Mouse (Mus musculus) neural tube, embryonic 15.5 days (tissue): ENCODE results near the gene Tspan18. TPM values are rescaled to one million over a fixed set of nuclear protein-coding genes. Genes with fewer than 3 reads are reported as not detected.

ENCODE experiments used
- ATAC-seq: fragments of 200-750 bp; cut with Nextera tagmentation; 2 replicates; pipeline ENCODE4 v1.8.0; 2017; ENCODE audit warnings: mild to moderate bottlenecking, moderate TSS enrichment, moderate library complexity; ENCODE audit not compliant: low FRiP score
- H3K27ac ChIP-seq: fragments of 300-500 bp; sonication (generic); replicated peaks from 2 replicates; pipeline ENCODE4 v1.5.1; 2015; ENCODE audit warnings: mild to moderate bottlenecking, inconsistent platforms
- H3K27me3 ChIP-seq: fragments of 300-500 bp; sonication (generic); replicated peaks from 2 replicates; pipeline ENCODE4 v1.6.1; 2015; ENCODE audit warnings: inconsistent platforms
- H3K36me3 ChIP-seq: fragments of 300-500 bp; sonication (generic); 2 replicates; pipeline ENCODE4 v1.6.1; 2015; ENCODE audit warnings: inconsistent platforms
- H3K4me1 ChIP-seq: fragments of 300-500 bp; sonication (generic); 2 replicates; pipeline ENCODE4 v1.6.1; 2015; ENCODE audit warnings: inconsistent platforms
- H3K4me2 ChIP-seq: fragments of 300-500 bp; sonication (generic); 2 replicates; pipeline ENCODE4 v1.6.1; 2015; ENCODE audit warnings: inconsistent platforms, mild to moderate bottlenecking, moderate library complexity
- H3K4me3 ChIP-seq: fragments of 300-500 bp; sonication (generic); replicated peaks from 2 replicates; pipeline ENCODE4 v1.5.1; 2015; ENCODE audit warnings: mild to moderate bottlenecking, inconsistent platforms
- H3K9ac ChIP-seq: fragments of 300-500 bp; sonication (generic); replicated peaks from 2 replicates; pipeline ENCODE4 v1.6.1; 2015; ENCODE audit warnings: mild to moderate bottlenecking, inconsistent platforms
- H3K9me3 ChIP-seq: fragments of 300-500 bp; sonication (generic); replicated peaks from 2 replicates; pipeline ENCODE4 v1.6.1; 2016; ENCODE audit warnings: inconsistent platforms
- WGBS: fragments of 180-500 bp; shearing (Covaris S2); methylation state at CpG from one replicate; pipeline ENCODE4 v1.1.7; 2015; ENCODE audit warnings: mixed read lengths; 5-methylcytosine and 5-hydroxymethylcytosine counted together
- polyA plus RNA-seq: library from polyadenylated mRNA; unstranded; fragments of >200 nt; fragmentation: Nextera tagmentation; extraction: Ambion mirVana; gene quantifications from 2 replicates; pipeline ENCODE4 v1.2.1, GENCODE M21; 2015

Gene Tspan18
- polyA plus RNA-seq, 1 experiment from 2014 or later = 22.0 TPM

DNA sequence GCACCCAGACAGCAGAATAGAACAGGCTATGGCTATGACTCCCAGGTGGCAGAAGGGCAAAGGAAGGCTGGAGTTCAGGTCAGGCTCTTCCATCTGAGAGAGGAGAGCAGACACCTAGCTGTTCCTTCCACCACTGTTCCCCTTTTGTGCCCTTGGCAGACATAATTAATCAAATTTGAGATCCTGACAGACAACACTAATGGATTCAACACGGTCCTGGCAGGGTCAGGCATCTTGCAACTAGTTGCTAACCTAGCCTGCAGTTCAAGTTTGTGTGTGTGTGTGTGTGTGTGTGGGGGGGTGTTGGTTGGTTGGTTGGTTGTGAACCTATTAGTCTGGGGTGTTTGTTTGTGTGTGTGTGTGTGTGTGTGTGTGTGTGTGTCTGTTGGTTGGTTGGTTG is 131.5 kb downstream of the Tspan18 start:
- WGBS = 30% methylated on average over 1 of the region's 1 CpGs
- H3K9me3 ChIP-seq = no peaks in the 10 kb centered on the region
- no peak overlapping the region for H3K27ac ChIP-seq
- H3K27me3 ChIP-seq = no peaks in the 10 kb centered on the region
- H3K36me3 ChIP-seq = peaks cover 16% of the 10 kb centered on the region; the same call in 1 of the 2 replicates
- H3K4me1 ChIP-seq = peaks cover 23% of the 10 kb centered on the region; the same call in 1 of the 2 replicates
- no peak overlapping the region for H3K4me3 ChIP-seq
- no peak for ATAC-seq
- no peak overlapping the region for H3K9ac ChIP-seq
- no peak overlapping the region for H3K4me2 ChIP-seq

DNA sequence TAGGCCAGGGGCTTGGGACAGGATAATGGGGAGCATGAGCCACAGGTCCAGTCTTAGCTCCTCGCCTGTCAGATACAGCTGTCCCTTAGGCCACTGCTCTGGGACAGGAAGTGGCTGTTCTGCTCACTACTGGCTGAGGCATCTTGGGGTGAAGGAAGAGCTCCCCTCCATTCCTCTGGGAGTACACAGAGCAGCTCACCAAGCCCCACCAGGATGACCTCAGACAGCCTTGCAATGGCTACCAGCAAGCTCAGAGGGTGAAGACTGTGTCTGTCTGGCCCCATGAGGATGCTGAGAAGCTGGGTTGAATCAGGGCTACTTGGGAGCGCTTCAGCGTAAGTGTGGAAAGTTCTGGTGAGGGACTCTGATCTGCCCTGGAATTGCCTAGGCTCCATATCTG is 132.3 kb downstream of the Tspan18 start:
- Histone ChIP-seq H3K4me3 (no peak overlapping the region), H3K4me2 (no peak overlapping the region), H3K27me3 (no peaks in the 10 kb centered on the region), H3K9ac (no peak overlapping the region), H3K9me3 (no peaks in the 10 kb centered on the region), H3K27ac (no peak overlapping the region), H3K4me1 (peaks cover 23% of the 10 kb centered on the region; the same call in 1 of the 2 replicates), H3K36me3 (peaks cover 16% of the 10 kb centered on the region; the same call in 1 of the 2 replicates)
- no peak for ATAC-seq
- 93% methylated on average over 3 of the region's 3 CpGs for WGBS

DNA sequence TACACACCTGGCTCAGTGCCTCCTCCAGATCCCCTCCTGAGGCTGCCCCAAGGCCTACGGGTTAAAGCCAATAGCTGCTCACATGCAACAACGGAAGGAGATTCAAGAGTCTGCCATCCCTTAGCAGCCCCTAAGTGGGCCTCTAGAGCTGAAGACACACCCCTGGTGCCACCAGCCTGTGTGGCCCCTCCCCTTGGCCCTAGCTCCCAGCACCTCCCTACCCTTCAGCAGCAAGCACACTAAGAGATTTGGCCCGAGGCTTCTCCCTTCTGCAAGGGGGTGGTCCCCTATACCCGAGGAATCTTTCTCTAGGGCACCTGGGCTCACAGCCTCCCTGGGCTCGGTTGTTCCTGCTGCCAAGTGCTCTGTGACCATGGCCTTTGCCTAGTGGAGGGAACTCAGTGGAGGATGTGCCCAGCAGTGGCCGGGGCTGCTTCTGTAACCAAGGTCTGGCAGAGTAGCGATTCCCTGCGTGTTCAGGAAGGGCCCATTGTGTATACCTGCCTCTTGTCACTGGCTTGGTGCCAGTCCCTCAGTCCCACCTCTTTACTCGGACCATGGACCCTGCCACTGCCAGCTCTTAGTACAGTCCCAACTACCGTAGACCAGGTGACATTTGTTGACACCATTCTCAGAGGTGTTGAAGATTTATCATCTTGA is 133.5 kb downstream of the Tspan18 start:
- no peak overlapping the region for H3K4me3 ChIP-seq
- WGBS = 60% methylated on average over 10 of the region's 10 CpGs
- H3K9ac ChIP-seq = no peak overlapping the region
- H3K27me3 ChIP-seq = no peaks in the 10 kb centered on the region
- peak overlapping the region; percentile 28; the same call in 1 of the 2 replicates for H3K27ac ChIP-seq
- no peaks in the 10 kb centered on the region for H3K9me3 ChIP-seq
- H3K4me2 ChIP-seq = no peak overlapping the region
- ATAC-seq = no peak; the same call in 1 of the 2 replicates
- peaks cover 16% of the 10 kb centered on the region; the same call in 1 of the 2 replicates for H3K36me3 ChIP-seq
- peaks cover 29% of the 10 kb centered on the region for H3K4me1 ChIP-seq

DNA sequence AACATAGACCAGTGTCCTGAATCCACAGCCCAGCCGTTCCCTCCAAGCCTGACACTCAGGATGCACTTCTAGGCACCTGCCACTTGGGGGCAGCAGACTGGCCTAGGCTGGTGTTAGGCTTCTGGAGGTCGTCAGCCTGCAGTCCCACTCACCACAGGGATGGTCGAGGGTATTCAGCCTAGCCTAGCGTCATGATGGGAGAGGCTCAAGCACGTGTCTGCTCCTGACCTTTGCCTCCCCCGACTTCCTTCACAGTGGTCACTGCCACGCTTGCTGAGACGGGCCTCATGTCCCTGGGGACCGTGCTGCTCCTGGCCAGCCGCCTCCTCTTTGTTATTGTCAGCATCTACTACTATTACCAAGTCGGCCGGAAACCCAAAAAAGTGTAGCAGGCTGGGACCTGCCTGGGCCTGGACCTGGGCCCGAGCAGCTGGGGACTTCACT is 134.8 kb downstream of the Tspan18 start:
- 38% methylated on average over 13 of the region's 13 CpGs for WGBS
- Histone ChIP-seq H3K4me2 (no peak overlapping the region), H3K9ac (no peak overlapping the region), H3K4me1 (peaks cover 41% of the 10 kb centered on the region), H3K27ac (0 out of 2 replicates have a peak overlapping the region, but pooled peaks have one; percentile 3), H3K4me3 (no peak overlapping the region), H3K27me3 (no peaks in the 10 kb centered on the region), H3K36me3 (peaks cover 16% of the 10 kb centered on the region; the same call in 1 of the 2 replicates), H3K9me3 (no peaks in the 10 kb centered on the region)
- peak; percentile 20; the same call in 1 of the 2 replicates for ATAC-seq

DNA sequence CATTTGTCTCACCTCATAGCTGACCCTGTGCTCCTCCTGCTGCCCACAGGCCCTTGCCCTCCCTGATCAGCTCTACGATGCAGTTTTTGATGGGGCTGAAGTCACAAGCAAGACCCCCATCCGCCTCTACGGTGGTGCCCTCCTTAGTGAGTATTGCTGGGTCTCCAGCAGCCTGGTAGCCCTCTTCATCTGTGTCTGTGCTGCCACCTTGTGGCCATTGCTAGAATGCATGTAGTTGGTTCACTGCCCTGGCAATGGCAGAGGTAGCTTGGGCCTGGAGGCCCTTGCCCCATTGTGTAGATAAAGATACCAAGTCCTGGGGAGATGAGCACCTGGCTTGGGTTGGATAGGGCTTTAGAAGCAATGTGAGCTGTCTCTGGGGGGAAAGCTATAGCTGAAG is 135.5 kb downstream of the Tspan18 start:
- no peaks in the 10 kb centered on the region for H3K9me3 ChIP-seq
- H3K4me2 ChIP-seq = no peak overlapping the region
- peaks cover 43% of the 10 kb centered on the region for H3K4me1 ChIP-seq
- WGBS = 11% methylated on average over 3 of the region's 3 CpGs
- no peak overlapping the region for H3K27ac ChIP-seq
- H3K9ac ChIP-seq = no peak overlapping the region
- H3K4me3 ChIP-seq = no peak overlapping the region
- peak; percentile 68 for ATAC-seq
- peaks cover 16% of the 10 kb centered on the region; the same call in 1 of the 2 replicates for H3K36me3 ChIP-seq
- no peaks in the 10 kb centered on the region for H3K27me3 ChIP-seq

DNA sequence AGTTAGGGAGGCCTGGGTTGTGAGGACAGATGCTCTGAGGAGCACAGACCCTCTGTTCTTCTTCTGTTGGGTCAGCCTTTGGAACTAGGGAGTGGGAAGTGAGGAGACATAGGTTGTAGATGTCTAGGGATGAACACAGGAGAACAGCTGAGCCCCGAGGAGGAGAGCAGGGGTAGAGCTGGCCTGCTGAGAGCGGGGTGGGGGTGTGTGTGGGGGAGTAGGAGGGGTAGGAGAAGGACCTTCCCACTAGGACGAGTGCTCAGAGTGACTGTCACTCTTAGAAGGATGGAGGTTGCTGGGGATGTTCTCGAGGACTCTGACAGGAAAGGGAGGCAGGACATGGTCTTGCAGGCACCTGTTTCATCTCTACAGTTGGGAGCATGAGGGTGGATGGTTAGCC is 140.5 kb downstream of the Tspan18 start:
- Histone ChIP-seq H3K9ac (no peak overlapping the region), H3K4me2 (no peak overlapping the region), H3K27me3 (no peaks in the 10 kb centered on the region), H3K9me3 (no peaks in the 10 kb centered on the region), H3K4me3 (no peak overlapping the region), H3K4me1 (peaks cover 72% of the 10 kb centered on the region), H3K36me3 (no peaks in the 10 kb centered on the region), H3K27ac (no peak overlapping the region)
- 60% methylated on average over 4 of the region's 4 CpGs for WGBS
- ATAC-seq = no peak

DNA sequence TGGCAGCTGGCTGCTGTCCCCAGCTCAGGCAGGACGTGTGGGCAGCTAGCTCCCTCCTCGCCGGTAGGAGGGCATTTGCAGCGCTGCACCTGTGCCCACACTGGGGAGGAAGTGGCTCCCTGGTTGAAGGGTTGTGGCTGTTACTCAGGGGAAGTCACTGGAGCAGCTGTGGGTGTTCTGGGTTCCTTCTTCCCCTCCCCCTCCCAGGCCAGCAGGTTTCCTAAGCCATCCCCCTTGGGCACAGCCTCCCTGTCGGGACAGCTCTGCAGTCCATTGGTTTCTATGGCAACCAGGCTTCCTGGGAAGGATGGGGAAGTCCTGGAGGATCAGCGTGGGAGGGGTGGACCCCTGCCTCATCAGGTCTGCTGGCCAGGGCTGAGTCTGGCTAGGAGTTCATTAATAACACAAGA is 141.6 kb downstream of the Tspan18 start:
- H3K9me3 ChIP-seq = no peaks in the 10 kb centered on the region
- no peak overlapping the region for H3K27ac ChIP-seq
- no peak for ATAC-seq
- no peaks in the 10 kb centered on the region for H3K27me3 ChIP-seq
- WGBS = 4% methylated on average over 6 of the region's 6 CpGs
- peak overlapping the region; percentile 27 for H3K4me2 ChIP-seq
- no peaks in the 10 kb centered on the region for H3K36me3 ChIP-seq
- no peak overlapping the region; the same call in 1 of the 2 replicates for H3K9ac ChIP-seq
- peaks cover 78% of the 10 kb centered on the region for H3K4me1 ChIP-seq
- no peak overlapping the region for H3K4me3 ChIP-seq

DNA sequence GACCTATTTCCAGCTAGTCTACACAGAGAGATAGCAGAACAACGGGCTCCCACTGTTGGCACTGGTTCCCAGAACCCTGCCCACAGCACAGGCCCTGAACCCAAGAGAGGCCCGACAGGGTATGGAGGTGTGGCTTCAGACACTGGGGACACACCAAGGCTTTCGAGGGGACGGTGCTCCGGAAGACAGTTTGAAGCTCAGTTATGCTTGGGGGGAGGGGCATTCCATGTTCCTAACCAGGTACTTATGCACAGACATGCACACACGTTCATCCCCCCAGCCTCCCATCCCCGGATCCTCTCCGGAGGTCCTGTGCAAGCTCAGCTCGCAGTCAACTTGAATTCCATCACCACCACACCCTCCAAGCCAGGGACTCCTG is 142.1 kb downstream of the Tspan18 start:
- Histone ChIP-seq H3K4me3 (no peak overlapping the region), H3K36me3 (no peaks in the 10 kb centered on the region), H3K27ac (no peak overlapping the region), H3K9ac (no peak overlapping the region; the same call in 1 of the 2 replicates), H3K4me2 (peak overlapping the region; percentile 27), H3K9me3 (no peaks in the 10 kb centered on the region), H3K27me3 (no peaks in the 10 kb centered on the region), H3K4me1 (peaks cover 80% of the 10 kb centered on the region)
- ATAC-seq = no peak
- WGBS = 35% methylated on average over 9 of the region's 9 CpGs

DNA sequence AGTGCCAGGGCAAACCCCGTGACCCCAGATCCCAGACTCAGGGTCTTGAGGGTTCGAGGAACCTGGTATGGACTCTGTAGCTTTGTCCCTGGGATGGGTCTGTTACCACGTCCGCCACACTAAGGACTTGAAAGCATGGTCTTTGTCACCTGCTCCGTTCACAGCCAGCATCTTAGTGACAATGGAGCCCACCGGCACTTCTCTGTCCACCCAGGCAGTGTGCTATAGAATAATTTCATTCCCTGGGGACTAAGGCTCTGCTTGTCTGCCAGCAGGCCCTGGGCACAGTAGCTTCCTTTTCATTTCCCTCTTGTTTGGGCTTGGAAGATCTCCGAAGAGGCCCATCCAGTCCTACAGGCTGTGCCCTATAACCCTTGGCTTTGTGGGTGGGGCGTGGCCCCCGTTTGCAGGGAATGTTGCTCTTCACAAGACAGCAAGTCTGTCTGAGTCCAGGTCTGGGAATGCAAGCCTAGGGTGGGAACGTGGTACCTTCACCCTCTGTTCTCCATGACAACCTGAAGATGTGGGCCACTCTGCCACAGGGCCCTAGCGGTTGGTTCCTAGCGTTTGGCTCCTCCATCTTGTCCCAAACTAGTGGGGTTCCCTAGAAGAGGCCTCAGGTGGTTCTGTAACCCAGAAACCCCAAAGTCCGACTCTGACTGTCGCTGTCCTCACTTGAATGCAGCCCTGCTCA is 142.7 kb downstream of the Tspan18 start:
- peak overlapping the region; percentile 28 for H3K4me2 ChIP-seq
- no peaks in the 10 kb centered on the region for H3K27me3 ChIP-seq
- no peak overlapping the region for H3K27ac ChIP-seq
- WGBS = 49% methylated on average over 14 of the region's 14 CpGs
- ATAC-seq = no peak
- 0 out of 2 replicates have a peak overlapping the region, but pooled peaks have one; percentile 26 for H3K9ac ChIP-seq
- H3K4me1 ChIP-seq = peaks cover 83% of the 10 kb centered on the region
- no peaks in the 10 kb centered on the region for H3K36me3 ChIP-seq
- no peaks in the 10 kb centered on the region for H3K9me3 ChIP-seq
- H3K4me3 ChIP-seq = no peak overlapping the region

DNA sequence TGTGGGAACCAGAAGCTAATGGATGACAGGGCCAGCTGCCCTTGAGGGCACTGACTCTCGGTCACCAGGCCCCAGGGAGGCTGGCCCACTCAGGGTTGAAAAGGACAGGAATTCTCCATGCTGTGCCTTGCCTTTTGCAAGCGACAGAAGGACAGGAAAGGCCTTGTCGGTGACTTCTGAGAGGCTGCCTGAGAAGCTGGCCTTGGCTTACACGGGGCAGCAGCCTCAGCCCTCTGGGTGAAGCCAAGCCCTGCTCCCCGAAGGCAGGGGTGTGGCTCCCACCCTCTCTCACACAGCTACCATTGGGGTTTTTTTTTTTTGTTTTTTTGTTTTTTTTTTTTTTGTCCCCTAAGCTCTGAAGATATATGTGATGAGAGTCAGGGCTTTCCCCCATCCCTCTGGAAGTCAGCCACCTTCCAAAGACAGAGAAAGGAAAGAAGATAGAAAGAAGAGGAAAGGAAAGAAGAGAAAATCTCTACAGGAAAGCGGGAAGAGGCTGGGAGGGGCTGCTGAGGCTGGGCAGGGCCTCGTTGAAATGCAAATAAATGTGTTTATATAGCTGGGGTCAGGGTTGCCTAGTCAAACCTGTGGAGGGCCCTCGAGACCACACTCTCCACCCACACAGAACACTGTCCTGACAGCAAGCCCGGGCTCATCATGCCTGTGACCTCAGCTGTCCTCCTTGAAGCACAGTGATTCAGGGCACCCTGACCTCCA is 143.4 kb downstream of the Tspan18 start:
- Histone ChIP-seq H3K4me1 (peaks cover 79% of the 10 kb centered on the region), H3K9me3 (no peaks in the 10 kb centered on the region), H3K4me3 (no peak overlapping the region), H3K9ac (0 out of 2 replicates have a peak overlapping the region, but pooled peaks have one; percentile 26), H3K4me2 (peak overlapping the region; percentile 28), H3K36me3 (no peaks in the 10 kb centered on the region), H3K27me3 (0 out of 2 replicates have a peak, but pooled peaks cover 3% of the 10 kb centered on the region), H3K27ac (peak overlapping the region; percentile 48)
- 6% methylated on average over 9 of the region's 9 CpGs for WGBS
- ATAC-seq = no peak

DNA sequence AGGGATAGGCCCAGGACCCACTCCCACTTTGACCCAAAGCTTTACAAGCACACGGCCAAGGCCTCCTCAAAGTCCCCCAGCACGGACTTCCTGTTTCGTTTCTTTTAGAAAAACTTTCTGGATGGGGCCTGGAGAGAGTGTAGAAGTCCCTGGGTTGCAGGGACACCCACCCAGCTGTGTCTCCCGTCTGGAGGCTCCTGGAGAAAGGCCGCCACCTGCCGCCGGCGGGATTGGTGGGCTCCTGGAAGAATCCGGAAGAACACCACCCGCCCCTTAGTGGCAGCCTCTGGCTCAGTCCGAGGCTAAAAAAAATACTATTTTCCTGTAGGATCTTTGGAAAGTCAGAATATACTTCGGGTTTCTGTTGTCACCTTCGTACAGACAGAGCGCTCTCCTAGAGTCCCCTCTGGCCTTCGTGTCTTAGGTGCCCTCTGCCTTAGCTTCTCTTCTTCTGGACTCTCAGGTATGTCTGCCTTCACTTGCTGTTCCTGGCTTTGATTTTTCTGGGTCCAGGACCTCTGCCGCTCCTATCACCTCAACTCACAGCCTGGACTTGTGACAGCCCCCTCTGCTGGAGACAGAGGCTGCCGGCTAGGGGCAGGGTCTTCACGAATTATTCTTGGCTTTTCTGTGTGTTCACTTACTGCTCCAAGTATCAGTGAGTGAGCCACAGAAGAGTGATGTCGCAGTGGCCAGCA is 145.4 kb downstream of the Tspan18 start:
- peak overlapping the region; percentile 86 for H3K27ac ChIP-seq
- 6% methylated on average over 19 of the region's 19 CpGs for WGBS
- H3K36me3 ChIP-seq = no peaks in the 10 kb centered on the region
- peak overlapping the region; percentile 97 for H3K4me2 ChIP-seq
- peaks cover 59% of the 10 kb centered on the region for H3K4me1 ChIP-seq
- H3K27me3 ChIP-seq = 0 out of 2 replicates have a peak, but pooled peaks cover 4% of the 10 kb centered on the region
- H3K4me3 ChIP-seq = peak overlapping the region; percentile 88
- H3K9ac ChIP-seq = peak overlapping the region; percentile 92
- peak; percentile 42; the same call in 1 of the 2 replicates for ATAC-seq
- no peaks in the 10 kb centered on the region for H3K9me3 ChIP-seq
